Mouse (Mus musculus): Measurements from ENCODE around the gene Pm20d1. TPM values are rescaled to one million over a fixed set of nuclear protein-coding genes. Genes with fewer than 3 reads are reported as not detected.

Pm20d1 gene
- total and polyA plus RNA-seq, 3 experiments: not detected

DNA sequence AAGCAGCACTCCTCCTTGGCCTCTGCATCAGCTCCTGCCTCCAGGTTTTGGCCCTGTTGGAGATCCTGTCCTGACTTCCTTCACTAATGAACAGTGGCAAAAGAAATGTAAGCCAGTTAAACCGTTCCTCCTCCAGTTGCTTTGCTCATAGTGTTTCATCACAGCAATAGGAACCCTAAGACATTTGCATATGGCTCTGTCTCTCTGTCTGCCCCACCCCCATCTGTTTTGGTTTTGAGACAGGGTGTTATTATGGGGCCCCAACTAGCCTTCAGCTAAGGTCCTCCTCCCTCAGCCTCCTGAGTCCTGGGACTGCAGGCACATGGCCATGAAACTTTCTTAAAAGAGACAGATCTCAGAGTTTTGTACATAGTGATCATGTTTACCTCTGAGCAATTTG is 2.8 kb downstream of the Pm20d1 start:
- Histone ChIP-seq H3K36me3 (ENCODE audit: control insufficient read depth in 1 of 2, insufficient read depth in 2 of 2, low read length in 2 of 2) (no peaks in the 10 kb centered on the region), H3K79me2 (ENCODE audit: control insufficient read depth, insufficient read depth, low read length, poor library complexity) (no peaks in the 10 kb centered on the region), H3K9me3 (replicated peaks; ENCODE audit: insufficient read depth, low read length) (no peaks in the 10 kb centered on the region), H3K4me1 (ENCODE audit: control insufficient read depth in 1 of 2, insufficient read depth in 2 of 2, low read length in 2 of 2) (no peaks in the 10 kb centered on the region), H3K27ac (ENCODE audit: control insufficient read depth, low read depth, low read length) (no peak overlapping the region), H3K4me3 (ENCODE audit: control insufficient read depth in 1 of 2, insufficient read depth in 1 of 2, low read depth in 2 of 2, low read length in 2 of 2) (no peak overlapping the region), H3K9ac (ENCODE audit: control insufficient read depth, low read depth, low read length, poor library complexity, severe bottlenecking) (no peak overlapping the region), H3K27me3 (ENCODE audit: control insufficient read depth in 1 of 2, insufficient read depth in 2 of 2, low read length in 2 of 2) (peaks cover 24 to 30% of the 10 kb centered on the region in 2 experiments)
- no peak for DNase-seq (ENCODE audit: low read depth, low spot score)
- TF ChIP-seq HCFC1 (IDR thresholded peaks at IDR 0.05; ENCODE audit: low read depth, low read length) (no peak), SMC3 (IDR thresholded peaks at IDR 0.05; ENCODE audit: low read depth, low read length) (no peak), USF2 (IDR thresholded peaks at IDR 0.05; ENCODE audit: borderline replicate concordance in 1 of 2, insufficient read depth in 1 of 2, low read depth in 1 of 2, low read length in 2 of 2) (no peak), POLR2AphosphoS2 (IDR thresholded peaks at IDR 0.05; ENCODE audit: low read length) (no peak), MAX (IDR thresholded peaks at IDR 0.05; ENCODE audit: low read length) (no peak), E2F4 (IDR thresholded peaks at IDR 0.05; ENCODE audit: borderline replicate concordance, low read depth, low read length) (no peak), USF1 (IDR thresholded peaks at IDR 0.05; ENCODE audit: low read depth, low read length) (no peak), MYC (IDR thresholded peaks at IDR 0.05; ENCODE audit: low read depth, low read length) (no peak), MXI1 (IDR thresholded peaks at IDR 0.05; ENCODE audit: low read depth, low read length) (no peak), POLR2AphosphoS5 (IDR thresholded peaks at IDR 0.05; ENCODE audit: borderline replicate concordance, low read depth, low read length) (no peak)

DNA sequence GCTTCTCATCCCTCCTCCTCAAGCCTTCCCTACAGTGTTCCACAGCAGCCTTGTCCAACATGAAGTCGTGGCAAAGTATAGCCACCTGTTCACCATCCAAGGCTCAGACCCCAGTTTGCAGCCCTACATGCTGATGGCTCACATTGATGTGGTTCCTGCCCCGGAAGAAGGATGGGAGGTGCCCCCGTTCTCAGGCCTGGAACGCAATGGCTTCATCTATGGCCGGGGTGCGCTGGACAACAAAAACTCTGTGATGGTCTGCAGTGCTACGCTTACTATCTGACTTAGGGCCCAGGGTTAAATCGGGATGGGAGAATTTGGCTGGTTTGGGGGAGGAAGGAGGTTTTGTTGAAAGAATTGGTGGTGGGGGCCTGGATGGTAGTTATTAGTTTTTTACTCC is 3.9 kb downstream of the Pm20d1 start:
- Histone ChIP-seq H3K27me3 (ENCODE audit: control insufficient read depth in 1 of 2, insufficient read depth in 2 of 2, low read length in 2 of 2) (peaks cover 21 to 28% of the 10 kb centered on the region in 2 experiments), H3K4me1 (ENCODE audit: control insufficient read depth in 1 of 2, insufficient read depth in 2 of 2, low read length in 2 of 2) (no peaks in the 10 kb centered on the region), H3K4me3 (ENCODE audit: control insufficient read depth in 1 of 2, insufficient read depth in 1 of 2, low read depth in 2 of 2, low read length in 2 of 2) (no peak overlapping the region), H3K9ac (ENCODE audit: control insufficient read depth, low read depth, low read length, poor library complexity, severe bottlenecking) (no peak overlapping the region), H3K9me3 (replicated peaks; ENCODE audit: insufficient read depth, low read length) (no peaks in the 10 kb centered on the region), H3K36me3 (ENCODE audit: control insufficient read depth in 1 of 2, insufficient read depth in 2 of 2, low read length in 2 of 2) (no peaks in the 10 kb centered on the region), H3K79me2 (ENCODE audit: control insufficient read depth, insufficient read depth, low read length, poor library complexity) (no peaks in the 10 kb centered on the region), H3K27ac (ENCODE audit: control insufficient read depth, low read depth, low read length) (no peak overlapping the region)
- no peak for DNase-seq (ENCODE audit: low read depth, low spot score)
- TF ChIP-seq ETS1 (IDR thresholded peaks at IDR 0.05; ENCODE audit: low read depth, low read length): no peak
- no peak for TF ChIP-seq SMC3 (IDR thresholded peaks at IDR 0.05; ENCODE audit: low read depth, low read length)
- TF ChIP-seq MAX (IDR thresholded peaks at IDR 0.05; ENCODE audit: low read length): no peak
- TF ChIP-seq ELF1 (IDR thresholded peaks at IDR 0.05; ENCODE audit: low read depth, low read length): no peak
- TF ChIP-seq CTCF (IDR thresholded peaks at IDR 0.05 in 2 of 3, conservative IDR thresholded peaks at IDR 0.05 in 1 of 3; ENCODE audit: control insufficient read depth in 1 of 3, insufficient read depth in 1 of 3, low read depth in 2 of 3, low read length in 3 of 3, poor library complexity in 1 of 3, severe bottlenecking in 1 of 3): no peak
- no peak for TF ChIP-seq POLR2AphosphoS2 (IDR thresholded peaks at IDR 0.05; ENCODE audit: low read length)
- TF ChIP-seq MAFK (IDR thresholded peaks at IDR 0.05; ENCODE audit: borderline replicate concordance, low read depth, low read length): no peak
- TF ChIP-seq USF1 (IDR thresholded peaks at IDR 0.05; ENCODE audit: low read depth, low read length): no peak
- TF ChIP-seq NRF1 (IDR thresholded peaks at IDR 0.05; ENCODE audit: insufficient read depth, low read depth, low read length, poor library complexity, severe bottlenecking): no peak
- no peak for TF ChIP-seq RAD21 (IDR thresholded peaks at IDR 0.05; ENCODE audit: low read depth, low read length)
- TF ChIP-seq ZMIZ1 (IDR thresholded peaks at IDR 0.05; ENCODE audit: low read depth, low read length): no peak
- TF ChIP-seq GATA1 (IDR thresholded peaks at IDR 0.05; ENCODE audit: low read depth, low read length): no peak
- no peak for TF ChIP-seq UBTF (IDR thresholded peaks at IDR 0.05; ENCODE audit: borderline replicate concordance, insufficient read depth, low read depth, low read length)
- no peak for TF ChIP-seq NELFE (IDR thresholded peaks at IDR 0.05; ENCODE audit: low read depth, low read length)
- TF ChIP-seq HCFC1 (IDR thresholded peaks at IDR 0.05; ENCODE audit: low read depth, low read length): no peak
- TF ChIP-seq KAT2A (conservative IDR thresholded peaks at IDR 0.05; ENCODE audit: low read depth, low read length): no peak
- no peak for TF ChIP-seq POLR2AphosphoS5 (IDR thresholded peaks at IDR 0.05; ENCODE audit: borderline replicate concordance, low read depth, low read length)
- TF ChIP-seq MYC (IDR thresholded peaks at IDR 0.05; ENCODE audit: low read depth, low read length): no peak
- TF ChIP-seq POLR2A (IDR thresholded peaks at IDR 0.05; ENCODE audit: control insufficient read depth in 1 of 2, insufficient read depth in 1 of 2, low read depth in 1 of 2, low read length in 2 of 2, poor library complexity in 1 of 2): no peak
- no peak for TF ChIP-seq MXI1 (IDR thresholded peaks at IDR 0.05; ENCODE audit: low read depth, low read length)

Data from MEL (cell line).